24 mouse cellular contexts compared by ENCODE assay signal in genomic region chr6:9002686-9003085, GRCm38 (mm10). TPM values are rescaled to one million over a fixed set of nuclear protein-coding genes. Genes with fewer than 3 reads are reported as not detected.
DNase-seq lines count a peak whose midpoint lies in the region; ATAC-seq lines count a peak whose summit lies in the region.
"Had no signal": no experiment of that assay in that cellular context is flagged by ENCODE, and none has a peak within 500 bp of the region (broad histone marks: within the 10 kb centered on the region; RNA-seq: fewer than 3 reads in every experiment).

No protein-coding gene starts in this region.

- H3K27me3 ChIP-seq in forebrain, embryonic 11.5 days (ENCODE audit: control insufficient read depth, insufficient read depth, low read length), result no peaks in the 10 kb centered on the region
- no peaks in the 10 kb centered on the region for H3K27me3 ChIP-seq in forebrain, embryonic 12.5 days
- H3K27me3 ChIP-seq: CH12.LX; embryonic facial prominence, embryonic 12.5 days; forebrain, embryonic 13.5 days; forebrain, embryonic 15.5 days had no signal

- H3K4me3 ChIP-seq in forebrain, embryonic 11.5 days (ENCODE audit: low read depth, low read length), result no peak overlapping the region
- no peak overlapping the region for H3K4me3 ChIP-seq in forebrain, embryonic 12.5 days (replicated peaks)
- H3K4me3 ChIP-seq: embryonic facial prominence, embryonic 10.5 days; embryonic facial prominence, embryonic 12.5 days; forebrain, embryonic 13.5 days; forebrain, embryonic 15.5 days had no signal

- no peak for DNase-seq in forebrain, embryonic 11.5 days (ENCODE audit: low spot score)
- DNase-seq in ZHBTc4 (ENCODE audit: low read depth, low spot score), result peak; percentile 46
- peak; percentile 54 for DNase-seq in retina, postnatal 1 day
- no peak for DNase-seq in adrenal gland, adult 2 months
- no peak for DNase-seq in adrenal gland, adult 18-20 months (ENCODE audit: low spot score in 2 of 2)
- DNase-seq: adrenal gland, adult 8-10 months; adrenal gland, postnatal 14 days; adrenal gland, postnatal 36 days; B cell, adult 2 months; cerebellum, adult 11-12 months; cerebellum, adult 2 months; cerebellum, adult 9-10 months; cerebellum, postnatal 10 days; cerebellum, postnatal 25 days; forebrain, postnatal 0 days had no signal

- H3K4me2 ChIP-seq in forebrain, embryonic 11.5 days (ENCODE audit: low read depth, low read length, severe bottlenecking), result no peak overlapping the region
- H3K4me2 ChIP-seq in forebrain, embryonic 12.5 days, result no peak overlapping the region
- H3K4me2 ChIP-seq: embryonic facial prominence, embryonic 12.5 days; forebrain, embryonic 13.5 days; forebrain, embryonic 15.5 days had no signal

- no peak overlapping the region for H3K9ac ChIP-seq in forebrain, embryonic 11.5 days (ENCODE audit: low read length)
- H3K9ac ChIP-seq in forebrain, embryonic 12.5 days, result no peak overlapping the region
- H3K9ac ChIP-seq: embryonic facial prominence, embryonic 12.5 days; forebrain, embryonic 13.5 days; forebrain, embryonic 15.5 days; forebrain, postnatal 0 days had no signal

- no peak overlapping the region for H3K27ac ChIP-seq in forebrain, embryonic 11.5 days (ENCODE audit: low read depth, low read length)
- no peak overlapping the region for H3K27ac ChIP-seq in forebrain, embryonic 12.5 days
- H3K27ac ChIP-seq: embryonic facial prominence, embryonic 10.5 days; embryonic facial prominence, embryonic 12.5 days; forebrain, embryonic 13.5 days; forebrain, embryonic 15.5 days had no signal

- no peaks in the 10 kb centered on the region for H3K36me3 ChIP-seq in forebrain, embryonic 11.5 days (ENCODE audit: control insufficient read depth, insufficient read depth, low read length)
- no peaks in the 10 kb centered on the region for H3K36me3 ChIP-seq in forebrain, embryonic 12.5 days (replicated peaks)
- H3K36me3 ChIP-seq: embryonic facial prominence, embryonic 10.5 days; embryonic facial prominence, embryonic 12.5 days; forebrain, embryonic 15.5 days had no signal

- WGBS in forebrain, embryonic 11.5 days, result 34% methylated on average over 3 of the region's 3 CpGs
- WGBS in forebrain, embryonic 12.5 days, result 34% methylated on average over 3 of the region's 3 CpGs

- 0 out of 2 replicates have a peak, but pooled peaks have one; percentile 24 for ATAC-seq in forebrain, embryonic 11.5 days (replicated peaks; ENCODE audit: low FRiP score)
- ATAC-seq in forebrain, embryonic 12.5 days (ENCODE audit: low FRiP score), result no peak
- ATAC-seq: CD4-positive, CD25-positive, alpha-beta regulatory T cell, adult 4 months; forebrain, embryonic 13.5 days; forebrain, embryonic 15.5 days; forebrain, postnatal 0 days had no signal

- no peaks in the 10 kb centered on the region for H3K9me3 ChIP-seq in forebrain, embryonic 11.5 days (ENCODE audit: control insufficient read depth, low read length)
- no peaks in the 10 kb centered on the region for H3K9me3 ChIP-seq in forebrain, embryonic 12.5 days
- H3K9me3 ChIP-seq: embryonic facial prominence, embryonic 10.5 days; embryonic facial prominence, embryonic 12.5 days; forebrain, embryonic 13.5 days; forebrain, embryonic 15.5 days had no signal

- no peaks in the 10 kb centered on the region for H3K4me1 ChIP-seq in forebrain, embryonic 11.5 days (replicated peaks; ENCODE audit: control insufficient read depth, insufficient read depth, low read length)
- no peaks in the 10 kb centered on the region for H3K4me1 ChIP-seq in forebrain, embryonic 12.5 days
- H3K4me1 ChIP-seq: embryonic facial prominence, embryonic 10.5 days; embryonic facial prominence, embryonic 12.5 days; forebrain, embryonic 13.5 days; forebrain, embryonic 15.5 days had no signal

RNA-seq across cellular contexts. Expression of gene Nxph1, which starts 54.5 kb away (rescaled TPM):
- 4.9 and 6.9 TPM in 2 replicates for polyA plus RNA-seq in forebrain, embryonic 11.5 days (2014; fragmentation: Nextera tagmentation; extraction: Ambion mirVana)
- polyA plus RNA-seq in forebrain, embryonic 12.5 days (2016; fragmentation: Nextera tagmentation; extraction: Ambion mirVana), result 12.8 TPM in 2 replicates
- total RNA-seq in adrenal gland, adult 2 months (2021), result under 1 TPM in 1 of 2 experiments, not detected in 1; 0.52 TPM
- 0.39 and 0.70 TPM in 2 replicates for polyA plus RNA-seq in adrenal gland, adult 2 months (2012; rRNA removed)
- total RNA-seq in adrenal gland, adult 18-20 months (2021), result under 1 TPM; 0.16 to 0.60 TPM
- total RNA-seq: CH12.LX, ES-E14, MEL had no signal
- polyA plus RNA-seq: CD4-positive, CD25-positive, alpha-beta regulatory T cell, adult 4 months had no signal

Comparison
In these comparisons a context has a peak if more than half of its experiments do, and no peak if none do; other contexts are left out.
1. DNase-seq: peak in ZHBTc4 (single experiment) and retina, postnatal 1 day (single experiment); none in forebrain, embryonic 11.5 days (single experiment), adrenal gland, adult 2 months (single experiment) and adrenal gland, adult 18-20 months (0 of 2).